Mouse (Mus musculus) CD4-positive, CD25-positive, alpha-beta regulatory T cell, adult 2 months (primary cell): ENCODE data around the gene Rwdd2a.
"Not testable (repeated sequence)": the region's sequence is repeated elsewhere in the genome, so short reads cannot be mapped to it uniquely, and the experiment has no call there.

Experiments
- DNase-seq: peaks from one replicate; pipeline ENCODE4 v3.0.0-alpha.2; 2012; ENCODE audit warnings: low read depth, low spot score

Gene Rwdd2a

GRCm38 (mm10) chr9:86592676-86593668 is 21.2 kb downstream of the Rwdd2a start:
- DNase-seq: peak; percentile 54

GRCm38 (mm10) chr9:86594357-86594767 is 22.6 kb downstream of the Rwdd2a start:
- not testable (repeated sequence) for DNase-seq

GRCm38 (mm10) chr9:86596983-86597382 is 25.2 kb downstream of the Rwdd2a start:
- not testable (repeated sequence) for DNase-seq

GRCm38 (mm10) chr9:86599723-86600303 is 28.0 kb downstream of the Rwdd2a start:
- no peak for DNase-seq

GRCm38 (mm10) chr9:86605776-86606175 is 34.0 kb downstream of the Rwdd2a start:
- no peak for DNase-seq

GRCm38 (mm10) chr9:86612091-86612490 is 40.3 kb downstream of the Rwdd2a start:
- no peak for DNase-seq

GRCm38 (mm10) chr9:86615765-86616164 is 44.0 kb downstream of the Rwdd2a start:
- no peak for DNase-seq

- peak; percentile 58 for DNase-seq
Measured at GRCm38 (mm10) chr9:86617837-86618492, 46.2 kb downstream of the Rwdd2a start.

GRCm38 (mm10) chr9:86619341-86620139 is 47.7 kb downstream of the Rwdd2a start:
- no peak for DNase-seq

GRCm38 (mm10) chr9:86622062-86622461 is 50.3 kb downstream of the Rwdd2a start:
- DNase-seq: no peak

- DNase-seq: peak; percentile 12
Measured at GRCm38 (mm10) chr9:86624039-86624438, 52.2 kb downstream of the Rwdd2a start.
